Mouse (Mus musculus): ENCODE measurements around the gene Gm20388.

GRCm38 (mm10) chr8:123682073-123682761 is 3771.6 kb downstream of the Gm20388 start:
- TF ChIP-seq HCFC1 (IDR thresholded peaks at IDR 0.05; ENCODE audit: borderline replicate concordance, insufficient read depth, low read length) (no peak), CHD2 (IDR thresholded peaks at IDR 0.05; ENCODE audit: low read depth, low read length) (no peak)
